Mouse (Mus musculus): ENCODE data around the gene Bbof1.

Gene Bbof1

GRCm38 (mm10) chr12:84400068-84400467 is 8.8 kb upstream of the Bbof1 start:
- DNase-seq (ENCODE audit: low spot score): no peak

- no peak for DNase-seq (ENCODE audit: low spot score)
Observed at GRCm38 (mm10) chr12:84400653-84401052, 8.2 kb upstream of the Bbof1 start.

- DNase-seq (ENCODE audit: low spot score): no peak
Observed at GRCm38 (mm10) chr12:84402923-84403322, 5.9 kb upstream of the Bbof1 start.

GRCm38 (mm10) chr12:84404541-84404940 is 4.3 kb upstream of the Bbof1 start:
- DNase-seq (ENCODE audit: low spot score): no peak

GRCm38 (mm10) chr12:84407259-84407658 is 1.6 kb upstream of the Bbof1 start:
- DNase-seq (ENCODE audit: low spot score): no peak

- DNase-seq (ENCODE audit: low spot score): peak; percentile 51
Observed at GRCm38 (mm10) chr12:84407874-84408818, 725 bp upstream of the Bbof1 start.

- DNase-seq (ENCODE audit: low spot score): peak; percentile 80
Observed at GRCm38 (mm10) chr12:84416834-84417604, 8.1 kb downstream of the Bbof1 start, which contains the start of gene Rnf113a2. Gene Rnf113a2 (plus strand): TSS chr12:84417196.

- no peak for DNase-seq (ENCODE audit: low spot score)
Observed at GRCm38 (mm10) chr12:84417605-84417922, 8.7 kb downstream of the Bbof1 start.

GRCm38 (mm10) chr12:84423990-84424389 is 15.1 kb downstream of the Bbof1 start:
- DNase-seq (ENCODE audit: low spot score): no peak

- no peak for DNase-seq (ENCODE audit: low spot score)
Observed at GRCm38 (mm10) chr12:84429825-84430224, 21.0 kb downstream of the Bbof1 start.

- no peak for DNase-seq (ENCODE audit: low spot score)
Observed at GRCm38 (mm10) chr12:84438697-84439096, 29.8 kb downstream of the Bbof1 start.

- no peak for DNase-seq (ENCODE audit: low spot score)
Observed at GRCm38 (mm10) chr12:84442526-84442925, 33.7 kb downstream of the Bbof1 start.

GRCm38 (mm10) chr12:84447386-84447785 is 38.5 kb downstream of the Bbof1 start:
- DNase-seq (ENCODE audit: low spot score): no peak

- DNase-seq (ENCODE audit: low spot score): no peak
Observed at GRCm38 (mm10) chr12:84448181-84448580, 39.3 kb downstream of the Bbof1 start.

GRCm38 (mm10) chr12:84449887-84450286 is 41.0 kb downstream of the Bbof1 start:
- no peak for DNase-seq (ENCODE audit: low spot score)

GRCm38 (mm10) chr12:84450351-84450717 is 41.5 kb downstream of the Bbof1 start:
- DNase-seq (ENCODE audit: low spot score): no peak

GRCm38 (mm10) chr12:84450718-84451646 is 42.1 kb downstream of the Bbof1 start, which contains the start of the genes Aldh6a1 and Lin52:
Gene Aldh6a1 (minus strand): TSS chr12:84451004.
Gene Lin52 (plus strand): TSS chr12:84451422.
- peak; percentile 91 for DNase-seq (ENCODE audit: low spot score)

GRCm38 (mm10) chr12:84451801-84452200 is 42.9 kb downstream of the Bbof1 start:
- no peak for DNase-seq (ENCODE audit: low spot score)

- no peak for DNase-seq (ENCODE audit: low spot score)
Observed at GRCm38 (mm10) chr12:84456911-84457310, 48.0 kb downstream of the Bbof1 start.

GRCm38 (mm10) chr12:84459845-84460244 is 51.0 kb downstream of the Bbof1 start:
- no peak for DNase-seq (ENCODE audit: low spot score)

- no peak for DNase-seq (ENCODE audit: low spot score)
Observed at GRCm38 (mm10) chr12:84461416-84461815, 52.5 kb downstream of the Bbof1 start.

- DNase-seq (ENCODE audit: low spot score): no peak
Observed at GRCm38 (mm10) chr12:84462856-84463255, 54.0 kb downstream of the Bbof1 start.

Measured in spleen, adult 12 weeks (tissue).